Mouse (Mus musculus) adrenal gland (tissue): ENCODE results near the gene Ccdc63.

Experiments used
- intact Hi-C: fragments of 180-260 bp; cut with DNase I; formaldehyde crosslinking; loops from one replicate; pipeline ENCODE4 v1.15.1; 2025

The Ccdc63 gene

GRCm38 (mm10) chr5:122089664-122090063 lies 51.0 kb downstream of the Ccdc63 start:
- intact Hi-C loops: loop anchor here (1.0 to 5.0 kb wide), 4 partner anchors 39 to 217 kb away; partner anchors contain the start of gene Cux2

- intact Hi-C loops: loop anchor here (1.0 to 5.0 kb wide), 4 partner anchors 39 to 216 kb away; partner anchors contain the start of gene Cux2
Observed at GRCm38 (mm10) chr5:122088917-122089316, 51.7 kb downstream of the Ccdc63 start.

DNA sequence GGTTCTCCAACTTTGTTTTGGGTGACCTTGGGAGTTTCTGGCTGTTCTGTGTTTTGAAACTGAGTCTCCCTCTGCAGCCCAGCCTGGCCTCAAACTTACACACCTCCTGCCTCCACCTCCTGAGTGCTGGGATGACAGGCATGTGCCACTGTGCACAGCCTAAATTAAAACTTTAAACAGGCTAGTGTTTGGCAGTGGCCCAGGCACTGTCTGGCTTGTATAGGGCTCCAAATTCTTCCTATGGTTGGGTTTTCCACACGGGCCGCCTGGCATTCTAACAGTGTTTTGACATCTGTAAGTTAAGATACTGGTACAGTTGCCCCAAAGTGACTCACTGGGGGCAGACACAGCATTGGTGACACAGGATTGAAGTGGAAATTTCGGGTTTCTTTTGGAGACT lies 54.5 kb downstream of the Ccdc63 start:
- intact Hi-C loops: loop anchor here (5.0 kb wide), 1 partner anchor 189 kb away; no protein-coding TSS in a partner anchor

DNA sequence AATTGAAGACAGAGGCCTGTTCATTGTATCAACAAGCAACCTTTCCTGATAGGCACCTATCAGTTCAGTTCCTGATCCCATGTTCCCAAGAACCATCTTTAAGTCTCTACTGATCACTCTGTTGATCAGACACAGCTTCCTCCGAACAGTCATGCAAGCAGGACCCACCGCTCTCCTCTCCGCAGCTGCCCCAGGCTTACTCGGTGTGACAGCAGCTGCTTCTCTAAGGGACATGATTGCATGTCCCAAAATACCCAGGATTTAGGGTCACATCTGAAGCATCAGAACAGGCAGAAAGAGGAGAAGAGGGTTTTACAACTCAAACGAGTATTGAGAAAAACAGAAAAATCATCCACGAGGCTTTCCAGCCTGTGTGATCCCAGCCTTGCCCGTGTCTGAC lies 55.3 kb downstream of the Ccdc63 start:
- intact Hi-C loops: loop anchor here (5.0 kb wide), 1 partner anchor 188 kb away; no protein-coding TSS in a partner anchor

GRCm38 (mm10) chr5:122084470-122084869 lies 56.2 kb downstream of the Ccdc63 start:
- intact Hi-C loops: no loop called here

DNA sequence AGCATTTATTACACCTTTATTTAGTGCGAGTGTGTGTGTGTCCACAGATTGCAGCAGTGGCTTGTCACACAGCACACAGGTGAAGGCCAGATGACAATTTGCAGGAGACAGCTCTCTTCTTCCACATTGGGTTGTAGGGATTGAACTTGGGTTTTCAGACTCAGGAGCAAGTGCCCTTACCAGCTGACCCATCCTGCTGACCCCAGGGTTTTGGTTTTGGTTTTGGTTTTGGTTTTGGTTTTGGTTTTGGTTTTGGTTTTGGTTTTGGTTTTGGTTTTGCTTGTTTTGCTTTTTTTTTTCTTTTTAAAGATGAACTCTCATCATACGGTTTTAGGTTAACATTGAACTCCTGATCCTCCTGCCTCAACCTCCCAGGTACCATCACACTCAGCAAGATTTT lies 57.3 kb downstream of the Ccdc63 start:
- intact Hi-C loops: no loop called here

GRCm38 (mm10) chr5:122081471-122081870 lies 59.2 kb downstream of the Ccdc63 start:
- intact Hi-C loops: no loop called here

- intact Hi-C loops: no loop called here
Observed at GRCm38 (mm10) chr5:122080930-122081329, 59.7 kb downstream of the Ccdc63 start.

DNA sequence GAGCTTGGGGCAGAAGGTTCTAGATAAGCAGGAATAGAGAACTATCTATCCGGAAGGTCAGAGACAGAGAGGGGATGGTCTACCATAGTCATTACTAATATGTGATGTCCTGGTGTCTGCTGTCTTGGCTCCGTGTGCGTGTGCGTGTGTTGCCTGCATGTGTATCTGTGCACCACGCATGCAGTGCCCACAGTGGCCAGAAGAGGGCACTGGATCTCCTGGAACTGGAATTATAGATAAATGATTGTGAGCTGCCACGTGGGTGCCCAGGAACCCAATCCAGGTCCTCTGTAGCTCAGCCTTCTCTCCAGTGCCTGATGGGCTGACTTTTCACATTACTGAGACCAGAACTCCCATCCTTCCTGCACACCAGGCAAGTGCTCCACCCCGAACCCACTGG lies 60.8 kb downstream of the Ccdc63 start:
- intact Hi-C loops: no loop called here

DNA sequence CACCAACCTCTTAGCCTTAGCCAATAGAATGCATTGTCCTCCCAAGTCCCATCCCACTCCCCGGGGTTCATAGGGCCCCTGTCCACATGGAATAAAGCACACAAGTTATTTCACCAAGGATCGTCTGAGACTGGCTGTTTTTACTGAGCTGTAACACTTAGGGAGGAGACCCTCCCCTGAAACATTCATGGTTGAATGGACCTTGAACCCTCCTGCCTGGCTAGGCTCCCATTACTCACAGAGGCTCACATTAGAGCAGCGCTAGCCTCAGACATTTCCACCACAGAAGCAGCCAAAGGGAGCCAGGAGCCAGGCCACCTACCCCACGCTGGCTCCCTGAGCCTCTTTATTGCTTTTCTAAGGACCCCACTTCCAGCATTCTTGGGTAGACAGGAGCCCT lies 63.4 kb downstream of the Ccdc63 start:
- intact Hi-C loops: no loop called here

DNA sequence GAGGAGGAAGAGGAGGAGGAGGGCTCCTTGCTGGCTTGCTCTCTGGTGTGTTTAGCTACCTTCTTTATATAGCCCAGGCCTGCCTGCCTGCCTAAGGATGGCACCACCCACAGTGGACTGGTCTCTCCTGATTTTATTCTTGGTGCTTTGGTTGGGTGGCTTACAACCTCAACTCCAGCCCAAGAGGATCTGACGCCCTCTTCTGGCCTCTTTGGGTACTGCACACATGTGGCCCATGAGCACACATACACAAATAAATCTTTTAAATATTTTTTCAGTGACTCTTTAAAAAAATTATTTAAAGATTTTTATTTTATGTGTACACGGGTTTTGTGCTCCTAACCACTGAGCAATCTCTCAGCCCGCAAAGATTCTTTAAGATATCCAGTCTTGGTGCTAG lies 64.9 kb downstream of the Ccdc63 start:
- intact Hi-C loops: no loop called here

- intact Hi-C loops: no loop called here
Observed at GRCm38 (mm10) chr5:122071997-122072396, 68.6 kb downstream of the Ccdc63 start.

- intact Hi-C loops: no loop called here
Observed at GRCm38 (mm10) chr5:122070963-122071800, 69.4 kb downstream of the Ccdc63 start.

DNA sequence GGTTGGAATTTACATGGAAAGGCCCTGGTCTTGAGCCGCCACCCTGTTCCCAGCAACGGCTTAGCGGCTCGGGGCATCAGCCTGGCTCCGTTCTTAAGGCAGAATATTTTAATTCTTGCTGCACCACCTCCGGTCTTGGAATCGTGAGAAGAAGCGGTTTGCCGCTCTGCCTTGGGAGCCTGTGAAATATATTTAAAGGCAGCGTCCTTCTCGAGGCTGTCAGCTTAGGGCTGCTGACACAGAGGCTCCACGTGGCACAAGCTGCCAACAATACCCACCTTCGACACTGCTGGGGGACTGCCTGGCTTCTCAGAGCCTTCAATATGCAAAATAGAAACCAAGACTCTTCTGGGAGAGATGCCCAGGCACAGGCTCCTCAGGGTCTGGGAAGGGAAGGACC lies 72.1 kb downstream of the Ccdc63 start:
- intact Hi-C loops: no loop called here

GRCm38 (mm10) chr5:122063204-122063933 lies 77.3 kb downstream of the Ccdc63 start:
- intact Hi-C loops: no loop called here

DNA sequence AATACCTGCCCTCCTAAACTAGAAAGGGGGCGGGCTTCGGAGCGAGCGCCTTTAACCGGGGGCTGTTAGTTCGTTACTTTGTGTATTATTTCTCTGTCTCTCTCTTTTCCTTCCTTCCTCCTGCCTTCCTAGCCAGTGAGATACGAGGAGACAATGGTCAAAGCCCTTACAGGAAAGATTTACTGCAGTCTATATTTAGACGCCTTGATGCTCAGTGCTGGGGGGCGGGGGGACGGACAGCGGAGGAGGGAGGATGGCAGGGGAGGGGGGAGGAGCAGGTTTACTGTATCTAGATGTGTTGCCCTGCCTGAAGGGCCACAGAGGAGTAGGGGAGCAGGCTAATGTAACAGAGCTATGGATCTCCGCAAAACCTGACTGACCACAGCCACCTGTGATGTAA lies 78.1 kb downstream of the Ccdc63 start:
- intact Hi-C loops: no loop called here

GRCm38 (mm10) chr5:122060767-122061333 lies 79.8 kb downstream of the Ccdc63 start:
- intact Hi-C loops: no loop called here

DNA sequence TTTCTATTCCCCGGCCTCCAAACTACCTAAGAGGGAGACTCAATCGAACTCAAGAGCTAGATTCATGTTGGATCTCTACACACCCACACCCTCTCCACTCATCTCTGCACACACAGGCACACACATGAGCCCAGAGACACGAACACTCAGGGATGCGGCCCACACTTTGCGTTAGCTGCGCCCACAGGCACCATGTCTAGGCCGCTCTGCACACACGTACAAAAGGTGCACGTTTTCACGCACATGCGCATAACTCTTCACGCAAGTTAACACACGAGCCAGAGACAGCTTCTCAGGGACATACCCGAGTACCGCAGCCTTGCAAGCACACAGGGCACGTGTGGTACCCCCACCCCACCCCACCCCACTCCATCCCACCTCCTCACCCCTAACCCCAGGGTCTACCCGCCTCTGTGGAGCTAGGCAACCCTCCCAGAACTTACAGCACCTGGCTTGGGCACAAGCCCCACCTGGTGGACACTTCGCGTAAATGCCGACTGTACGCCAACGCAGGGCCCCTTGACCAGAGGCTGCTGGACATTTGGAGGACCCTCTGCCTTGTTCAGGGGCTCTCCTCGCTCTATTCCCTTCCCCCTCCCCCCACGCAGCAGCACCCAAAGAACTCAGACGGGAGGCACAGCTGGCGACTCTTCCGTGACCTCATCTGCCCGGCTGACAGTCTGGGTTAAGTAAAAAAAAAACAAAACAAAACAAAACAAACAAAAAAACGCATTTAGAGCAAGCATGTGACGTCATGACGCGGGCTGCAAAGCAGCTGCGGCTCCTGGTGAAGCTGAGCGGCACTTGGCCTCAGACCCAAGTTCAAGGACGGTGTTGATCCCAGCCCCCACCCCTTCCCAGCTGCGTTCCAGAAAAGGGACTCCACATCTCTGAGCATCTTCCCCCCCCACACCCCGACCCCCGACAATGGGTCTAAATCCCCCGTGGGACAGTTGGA lies 81.3 kb downstream of the Ccdc63 start:
- intact Hi-C loops: loop anchor here (10.0 kb wide), 2 partner anchors 115 to 165 kb away; no protein-coding TSS in a partner anchor
